ENCODE assay signal across 9 mouse cellular contexts in the genomic region with DNA sequence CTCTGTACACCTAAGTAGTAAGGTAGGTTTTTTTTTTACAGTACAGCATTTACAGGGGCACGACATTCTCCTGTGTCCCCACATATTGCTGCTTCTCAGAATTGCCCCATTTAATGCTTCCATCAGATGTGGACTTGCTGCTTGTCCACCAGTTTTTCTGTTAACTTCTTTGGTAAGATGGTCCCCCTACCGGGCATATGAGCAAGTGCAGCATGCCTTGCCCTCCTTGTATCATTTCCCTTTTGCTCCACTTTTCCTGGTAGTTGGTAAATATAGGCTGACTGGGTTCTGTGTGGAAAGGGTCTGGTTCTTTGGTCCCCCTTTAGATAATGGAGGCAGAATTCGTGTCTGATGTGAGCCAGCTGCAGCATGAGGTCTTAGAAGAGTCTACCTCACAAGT. TPM values are rescaled to one million over a fixed set of nuclear protein-coding genes. Genes with fewer than 3 reads are reported as not detected.
DNase-seq lines count a peak whose midpoint lies in the region; ATAC-seq and TF ChIP-seq lines count a peak whose summit lies in the region.
"Had no signal": no experiment of that assay in that cellular context is flagged by ENCODE, and none has a peak within 500 bp of the region (broad histone marks: within the 10 kb centered on the region; RNA-seq: fewer than 3 reads in every experiment).

No protein-coding gene starts in this region.

- peak; percentile 52 for DNase-seq in adrenal gland, adult 2 months
- no peak for DNase-seq in adrenal gland, adult 18-20 months (ENCODE audit: low spot score in 2 of 2)
- peak; percentile 31 for DNase-seq in midbrain, embryonic 10.5 days (ENCODE audit: low spot score)
- peak; percentile 69 for DNase-seq in brain, adult 2 months (ENCODE audit: low read depth, low spot score)
- DNase-seq in heart, postnatal 4 days, result peak; percentile 49
- DNase-seq in left cerebral cortex, adult 2 months (ENCODE audit: extremely low spot score in 1 of 2, low spot score in 2 of 2), result peak; percentile 39 to 56
- DNase-seq in right cerebral cortex, postnatal 36 days (ENCODE audit: low spot score in 2 of 2), result peak; percentile 25 to 39

- no peak overlapping the region for H3K9ac ChIP-seq in midbrain, embryonic 13.5 days (replicated peaks)

- peaks cover 12% of the 10 kb centered on the region for H3K36me3 ChIP-seq in midbrain, embryonic 10.5 days
- H3K36me3 ChIP-seq in midbrain, embryonic 13.5 days, result peaks cover 18% of the 10 kb centered on the region

- no peaks in the 10 kb centered on the region for H3K9me3 ChIP-seq in midbrain, embryonic 10.5 days (replicated peaks)
- H3K9me3 ChIP-seq in midbrain, embryonic 13.5 days, result no peaks in the 10 kb centered on the region
- H3K9me3 ChIP-seq: megakaryocyte, embryonic 14.5 days had no signal

- H3K4me1 ChIP-seq in midbrain, embryonic 10.5 days, result no peaks in the 10 kb centered on the region
- H3K4me1 ChIP-seq in midbrain, embryonic 13.5 days (replicated peaks), result no peaks in the 10 kb centered on the region

- H3K4me3 ChIP-seq in midbrain, embryonic 10.5 days, result no peak overlapping the region
- H3K4me3 ChIP-seq in midbrain, embryonic 13.5 days (replicated peaks), result no peak overlapping the region
- no peak overlapping the region for H3K4me3 ChIP-seq in left cerebral cortex, adult 2 months
- H3K4me3 ChIP-seq: megakaryocyte, embryonic 14.5 days had no signal

- peak; percentile 86 for TF ChIP-seq CTCF in left cerebral cortex, adult 2 months (IDR thresholded peaks at IDR 0.05)

- no peaks in the 10 kb centered on the region for H3K27me3 ChIP-seq in midbrain, embryonic 10.5 days (ENCODE audit: low read depth, poor library complexity, severe bottlenecking)
- no peaks in the 10 kb centered on the region for H3K27me3 ChIP-seq in midbrain, embryonic 13.5 days

- ATAC-seq in midbrain, embryonic 13.5 days, result no peak

- no peak overlapping the region for H3K27ac ChIP-seq in midbrain, embryonic 10.5 days (replicated peaks)
- H3K27ac ChIP-seq in midbrain, embryonic 13.5 days, result no peak overlapping the region
- no peak overlapping the region for H3K27ac ChIP-seq in left cerebral cortex, adult 2 months

- no peak overlapping the region for H3K4me2 ChIP-seq in midbrain, embryonic 13.5 days (replicated peaks)

- 24% methylated on average over 3 of the region's 3 CpGs for WGBS in midbrain, embryonic 10.5 days
- WGBS in midbrain, embryonic 13.5 days, result 22% methylated on average over 3 of the region's 3 CpGs

- intact Hi-C loops in left cerebral cortex, adult 2 months (cut with DNase I), result loop anchor here (1.0 kb wide), 1 partner anchor 68 kb away; no protein-coding TSS in a partner anchor

RNA-seq across cellular contexts. Expression of a gene that starts 5.2 kb away (rescaled TPM):
- under 1 TPM; 0.14 to 0.31 TPM for total RNA-seq in adrenal gland, adult 2 months (2021)
- 0.19 and 0.61 TPM in 2 replicates for polyA plus RNA-seq in adrenal gland, adult 2 months (2012; rRNA removed)
- total RNA-seq in adrenal gland, adult 18-20 months (2021), result under 1 TPM in 1 of 2 experiments, not detected in 1; 0.19 TPM
- 0.10 and 0.29 TPM in 2 replicates for polyA plus RNA-seq in midbrain, embryonic 10.5 days (2016; fragmentation: Nextera tagmentation; extraction: Ambion mirVana)
- polyA plus RNA-seq in midbrain, embryonic 13.5 days (2015; fragmentation: Nextera tagmentation; extraction: Ambion mirVana), result 0.13 and 0.22 TPM in 2 replicates
- total RNA-seq in heart, postnatal 4 days (2021), result under 1 TPM in 1 of 2 experiments, not detected in 1; 0.10 TPM
- under 1 TPM; 0.29 to 0.37 TPM for total RNA-seq in left cerebral cortex, adult 2 months (2021)

RNA-seq across cellular contexts. Expression of a gene that starts 14.1 kb away (rescaled TPM):
- total RNA-seq in adrenal gland, adult 2 months (2021), result 10 to 100 TPM; 33.3 to 43.0 TPM
- 26.9 and 28.6 TPM in 2 replicates for polyA plus RNA-seq in adrenal gland, adult 2 months (2012; rRNA removed)
- 10 to 100 TPM; 46.4 to 48.2 TPM for total RNA-seq in adrenal gland, adult 18-20 months (2021)
- polyA plus RNA-seq in midbrain, embryonic 10.5 days (2016; fragmentation: Nextera tagmentation; extraction: Ambion mirVana), result 23.0 and 27.7 TPM in 2 replicates
- 36.1 and 37.6 TPM in 2 replicates for polyA plus RNA-seq in midbrain, embryonic 13.5 days (2015; fragmentation: Nextera tagmentation; extraction: Ambion mirVana)
- 10 to 100 TPM; 20.4 to 21.0 TPM for total RNA-seq in heart, postnatal 4 days (2021)
- 10 to 100 TPM; 15.9 to 20.5 TPM for total RNA-seq in left cerebral cortex, adult 2 months (2021)

Comparison
In these comparisons a context has a peak if more than half of its experiments do, and no peak if none do; other contexts are left out.
1. DNase-seq: peak in adrenal gland, adult 2 months (single experiment), midbrain, embryonic 10.5 days (single experiment), brain, adult 2 months (single experiment), heart, postnatal 4 days (single experiment), left cerebral cortex, adult 2 months (2 of 2) and right cerebral cortex, postnatal 36 days (2 of 2); none in adrenal gland, adult 18-20 months (0 of 2).